Mouse (Mus musculus) brain, embryonic 14.5 days (tissue): ENCODE measurements around the gene Macf1.
A peak's percentile ranks its signal among the peaks of the same experiment; 100 is the strongest.

ENCODE experiments used
- CTCF ChIP-seq: fragments of 200-500 bp; IDR thresholded peaks from 2 replicates; pipeline ENCODE4 v1.5.1; 2012; ENCODE audit warnings: inconsistent platforms, mild to moderate bottlenecking, moderate library complexity, borderline replicate concordance; ENCODE audit not compliant: insufficient read depth, insufficient read length; ENCODE audit errors: extremely low read depth
- POLR2A ChIP-seq: fragments of 200-500 bp; IDR thresholded peaks from 2 replicates; pipeline ENCODE4 v1.6.1; 2012; ENCODE audit warnings: mild to moderate bottlenecking, inconsistent platforms, borderline replicate concordance; ENCODE audit not compliant: poor library complexity, insufficient read depth, insufficient read length, severe bottlenecking; ENCODE audit errors: extremely low read depth

DNA sequence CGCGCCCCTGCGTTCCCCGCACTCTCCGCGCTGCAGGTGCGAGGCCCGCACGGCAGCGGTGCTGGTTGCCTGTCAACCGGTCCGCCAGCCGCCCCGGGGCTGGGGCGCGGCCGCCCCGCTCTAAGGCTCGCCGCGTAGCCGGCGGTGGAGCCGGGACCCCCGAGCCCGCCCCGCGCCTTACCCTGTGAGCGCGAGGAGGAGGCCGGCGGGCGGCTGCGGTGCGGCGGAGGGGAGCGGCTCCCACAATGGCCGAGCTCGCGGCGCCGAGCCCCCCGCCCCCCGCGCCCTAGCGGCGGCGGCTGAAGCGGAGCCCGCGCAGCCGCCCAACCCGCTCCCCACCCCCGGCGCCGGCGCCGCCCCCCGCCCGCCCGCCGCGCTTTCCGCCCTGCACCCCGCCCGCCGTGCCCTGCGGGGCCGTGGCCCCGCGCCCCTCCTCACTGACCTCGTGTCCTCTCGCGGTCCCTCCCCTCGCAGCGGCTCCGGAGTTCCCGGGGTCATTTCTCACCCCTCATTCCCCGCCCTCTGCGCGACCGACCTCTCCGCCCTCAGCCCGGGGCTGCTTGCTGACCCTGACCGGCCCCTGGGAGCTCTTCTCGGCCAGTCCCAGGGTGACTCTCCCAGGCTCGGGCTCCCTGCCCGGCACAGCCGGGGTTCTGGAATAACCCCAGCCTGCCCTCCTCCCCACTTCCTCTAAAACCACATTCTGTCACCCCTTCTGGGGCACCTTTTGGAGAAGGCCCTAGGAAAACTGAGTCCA is 3.0 kb upstream of the Macf1 start:
- peak; percentile 70 for TF ChIP-seq POLR2A
- no peak for TF ChIP-seq CTCF
